Mouse (Mus musculus) gastrocnemius, adult 8-10 months (tissue): ENCODE results near the gene C1qtnf2. TPM values are rescaled to one million over a fixed set of nuclear protein-coding genes. Genes with fewer than 3 reads are reported as not detected.

ENCODE experiments used
- DNase-seq, 2 experiments: peaks; one replicate each; pipeline ENCODE4 v3.0.0; 2022; ENCODE audit warnings: low spot score in 2 of 2
- total RNA-seq, 4 experiments: library from RNA; stranded (reverse); gene quantifications; 2 replicates each; pipeline ENCODE4 v1.2.4; 2022

The C1qtnf2 gene
- 1 to 10 TPM; 1.2 to 2.1 (median 1.8) TPM for total RNA-seq

- peak; percentile 20 to 33 for DNase-seq
These were observed at the start of gene C1qtnf2 for GRCm38 (mm10) chr11:43474225-43474774. C1qtnf2 (plus strand) TSS chr11:43474276.

DNA sequence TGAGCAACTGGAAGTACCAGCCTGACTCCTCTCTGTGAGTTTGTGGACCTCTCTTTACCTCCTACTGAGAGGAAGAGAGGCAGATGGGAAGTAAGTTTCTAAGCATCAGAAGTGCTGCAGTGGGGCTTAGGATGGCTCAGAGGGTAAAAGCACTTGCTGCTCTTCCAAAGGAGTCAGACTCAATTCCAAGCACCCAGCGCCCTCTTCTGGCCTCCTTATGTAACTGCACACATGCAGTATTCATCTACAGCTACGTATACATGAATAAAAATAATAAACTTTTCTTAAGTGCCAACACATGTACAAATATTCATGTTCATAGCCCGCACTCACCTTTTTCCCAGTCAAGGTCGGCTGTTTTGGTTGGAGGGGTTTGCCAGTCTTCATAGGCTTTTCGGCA is 49.7 kb upstream of the C1qtnf2 start:
- no peak for DNase-seq

- no peak for DNase-seq
These were observed 48.8 kb upstream of the C1qtnf2 start for GRCm38 (mm10) chr11:43425166-43425709.

DNA sequence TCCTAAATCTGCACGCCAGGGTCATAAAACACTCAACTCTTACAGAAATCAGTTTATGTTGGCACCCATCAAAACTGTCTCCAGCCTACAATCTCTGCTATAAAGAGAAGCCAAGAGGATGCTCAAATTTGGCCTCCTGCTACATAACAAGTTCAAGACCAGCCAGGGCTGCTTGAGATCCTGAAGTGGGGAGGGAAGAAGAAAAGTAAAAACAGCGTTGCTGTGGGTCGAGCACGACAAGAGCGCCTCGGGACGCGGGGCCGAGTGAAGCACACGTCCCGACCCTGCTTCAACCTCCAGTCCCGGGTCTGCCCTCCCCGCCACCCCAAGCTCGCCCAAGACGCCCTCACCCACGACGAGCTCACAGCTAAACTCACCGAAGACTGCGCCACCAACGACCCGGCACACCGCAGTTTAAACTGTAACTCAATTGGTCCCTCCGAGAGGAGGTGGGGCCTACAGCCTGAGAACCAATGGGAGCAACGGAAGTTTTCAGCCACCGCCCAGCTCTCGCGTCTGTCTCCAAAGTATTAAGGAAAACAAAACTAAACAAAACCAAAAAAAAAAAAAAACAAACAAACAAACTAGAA is 48.2 kb upstream of the C1qtnf2 start, which contains the start of gene Pttg1:
Gene Pttg1 (minus strand): TSS at position 428 of the 590 bp plus-strand sequence.
- peak; percentile 56 to 76 for DNase-seq

DNA sequence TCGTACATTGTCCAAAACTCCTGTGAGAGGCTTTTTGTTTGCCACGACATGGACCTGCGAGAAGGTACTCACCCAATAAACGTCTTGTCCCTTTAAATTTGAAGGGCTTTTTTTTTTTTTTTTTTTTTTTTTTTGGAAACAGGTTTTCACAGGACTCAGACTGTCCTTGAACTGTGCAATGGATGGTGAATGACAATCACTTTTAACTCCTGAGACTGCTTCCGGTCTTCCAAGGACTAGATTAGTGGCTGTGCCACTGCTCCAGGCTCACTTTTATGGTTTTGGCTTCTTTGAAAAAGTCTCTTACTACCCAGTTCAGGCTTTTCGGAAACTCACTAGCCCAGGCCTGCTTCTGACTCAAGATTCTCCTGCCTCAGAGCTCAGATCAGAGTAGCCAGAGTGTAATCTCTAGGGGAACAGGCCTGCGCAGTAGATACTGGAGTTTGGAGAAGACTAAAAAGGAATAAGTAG is 47.6 kb upstream of the C1qtnf2 start:
- no peak for DNase-seq

GRCm38 (mm10) chr11:43433254-43434023 is 40.6 kb upstream of the C1qtnf2 start, which contains the start of gene Slu7:
Slu7 (plus strand) TSS chr11:43433744.
- peak; percentile 21 to 46 for DNase-seq

GRCm38 (mm10) chr11:43434024-43434407 is 40.1 kb upstream of the C1qtnf2 start:
- DNase-seq = no peak

GRCm38 (mm10) chr11:43441121-43441520 is 33.0 kb upstream of the C1qtnf2 start:
- no peak for DNase-seq

- DNase-seq = no peak
These were observed 30.9 kb upstream of the C1qtnf2 start for GRCm38 (mm10) chr11:43443183-43443582.

- DNase-seq = no peak
These were observed 24.2 kb upstream of the C1qtnf2 start for GRCm38 (mm10) chr11:43449916-43450315.

- DNase-seq = no peak
These were observed 22.8 kb upstream of the C1qtnf2 start for GRCm38 (mm10) chr11:43451322-43451721.

GRCm38 (mm10) chr11:43452266-43452665 is 21.8 kb upstream of the C1qtnf2 start:
- DNase-seq = no peak

GRCm38 (mm10) chr11:43463204-43463603 is 10.9 kb upstream of the C1qtnf2 start:
- no peak for DNase-seq

DNA sequence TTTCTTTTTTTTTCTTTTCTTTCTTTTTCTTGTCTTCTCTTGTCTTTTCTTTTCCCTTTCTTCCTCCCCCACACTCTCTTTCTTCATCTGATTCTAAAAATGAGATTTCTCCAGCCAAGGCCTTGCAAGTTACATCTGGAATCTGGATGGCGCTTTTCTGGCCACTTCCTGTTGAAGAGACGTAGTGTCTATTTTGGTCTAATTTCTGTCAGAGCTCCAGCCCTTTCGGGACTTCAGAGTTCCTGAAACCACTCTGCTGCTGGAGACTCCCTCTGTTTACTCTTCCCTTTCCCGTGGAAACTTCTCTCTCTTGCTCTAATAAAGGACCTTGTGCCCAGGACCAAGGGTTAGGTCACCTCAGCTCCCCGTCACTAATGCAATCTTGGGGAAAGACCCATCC is 4.0 kb upstream of the C1qtnf2 start:
- no peak for DNase-seq

DNA sequence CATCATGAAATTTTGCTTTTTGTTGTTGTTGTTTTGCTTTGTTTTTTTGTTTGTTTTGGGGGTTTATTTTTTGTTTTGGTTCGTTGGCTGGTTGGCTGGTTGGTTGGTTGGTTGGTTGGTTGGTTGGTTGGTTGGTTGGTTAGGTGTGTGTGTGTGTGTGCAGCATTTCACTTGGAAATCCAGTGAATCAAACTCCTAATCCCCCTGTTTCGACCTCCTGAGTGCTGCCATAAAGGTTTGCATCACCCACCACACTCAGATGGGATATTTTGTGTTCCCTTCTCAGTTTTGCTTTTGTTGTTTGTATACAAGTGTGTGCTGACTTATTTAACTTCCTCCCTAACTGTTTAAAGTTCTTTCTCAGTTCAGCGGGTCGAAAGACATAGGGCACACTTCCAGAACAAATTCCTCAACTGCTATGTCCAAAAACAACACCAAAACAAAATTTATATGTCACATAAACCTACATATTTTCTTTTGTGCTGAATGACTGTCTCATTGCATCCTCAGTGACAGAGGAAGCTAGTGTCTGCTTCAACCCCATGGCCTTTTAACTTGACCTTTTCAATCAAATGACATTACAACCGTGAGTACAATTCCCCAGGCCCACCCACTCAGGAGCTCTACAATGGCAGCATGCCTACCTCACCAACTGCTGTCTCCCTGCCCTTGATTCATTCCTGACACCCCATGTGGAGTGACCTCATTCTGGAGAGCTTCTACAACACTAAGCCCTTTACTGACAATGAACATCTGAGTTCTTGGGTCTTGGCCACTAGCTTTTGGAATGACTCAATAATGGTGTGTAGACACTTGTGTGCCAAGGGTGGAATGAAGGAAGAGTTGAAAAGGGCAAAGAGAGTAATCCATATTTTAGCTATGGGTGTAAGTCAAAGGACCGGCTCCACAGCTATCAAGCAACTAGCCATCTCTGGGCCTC is 2.9 kb upstream of the C1qtnf2 start:
- DNase-seq = no peak

- no peak for DNase-seq
These were observed 961 bp upstream of the C1qtnf2 start for GRCm38 (mm10) chr11:43473115-43473514.

GRCm38 (mm10) chr11:43473635-43474224 is 346 bp upstream of the C1qtnf2 start:
- DNase-seq = no peak

- DNase-seq = no peak
These were observed 5.3 kb downstream of the C1qtnf2 start for GRCm38 (mm10) chr11:43479376-43479775.

DNA sequence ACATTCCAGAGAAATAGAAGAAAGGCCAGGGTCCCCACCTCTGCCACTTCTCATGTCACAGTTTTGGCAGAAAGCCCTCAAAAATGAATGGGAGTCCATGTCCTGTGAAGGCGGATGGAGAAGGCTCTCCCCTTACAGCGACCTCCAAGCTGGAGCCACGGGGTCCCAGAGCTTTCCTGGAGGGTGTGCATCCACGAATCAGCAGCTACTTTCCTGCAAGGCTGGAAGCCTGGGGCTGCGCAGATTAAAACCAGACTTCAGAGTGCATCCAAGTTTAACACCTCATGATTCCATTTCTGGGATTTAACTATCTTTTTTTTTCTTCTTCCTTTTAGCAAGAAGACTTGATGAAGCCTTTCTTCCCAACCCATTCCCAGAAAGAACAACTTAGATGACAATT is 6.5 kb downstream of the C1qtnf2 start:
- no peak for DNase-seq

DNA sequence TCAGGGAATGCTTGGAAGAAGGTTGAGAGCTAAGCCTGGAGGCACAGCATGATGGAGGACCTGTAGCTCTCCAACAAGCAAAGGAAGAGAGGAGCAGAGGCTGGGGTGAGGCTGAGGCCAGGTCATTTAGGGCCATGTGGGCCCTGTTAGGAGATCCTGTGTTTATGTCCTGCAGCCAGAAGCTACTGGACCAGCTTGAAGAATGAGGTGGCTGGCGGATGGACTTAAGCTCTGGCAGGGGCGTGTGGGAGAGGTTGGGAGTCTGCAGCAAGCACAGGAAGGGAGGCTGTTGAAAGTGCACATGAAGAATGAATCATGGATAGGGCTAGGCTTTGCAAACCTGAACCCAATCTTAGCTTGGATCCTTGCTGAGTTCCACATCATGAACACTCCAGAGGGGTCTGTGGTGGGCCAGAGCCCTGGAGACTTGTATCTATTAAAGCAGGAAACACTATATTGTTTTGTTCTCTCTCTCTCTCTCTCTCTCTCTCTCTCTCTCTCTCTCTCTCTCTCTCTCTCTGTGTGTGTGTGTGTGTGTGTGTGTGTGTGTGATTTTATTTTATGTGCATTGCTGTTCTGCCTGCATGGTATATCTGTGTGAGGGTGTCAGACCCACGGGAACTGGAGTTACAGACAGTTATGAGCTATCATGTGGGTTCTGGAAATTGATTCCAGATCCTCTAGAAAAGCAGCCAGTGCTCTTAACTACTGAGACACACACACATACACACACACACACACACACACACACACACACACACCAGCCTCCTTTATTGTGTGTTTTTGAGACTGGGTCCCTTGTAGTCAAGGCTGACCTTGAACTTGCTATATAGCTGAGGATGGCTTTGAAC is 7.8 kb downstream of the C1qtnf2 start:
- DNase-seq = peak in 1 of 2 experiments; percentile 39
